Mouse (Mus musculus) limb, embryonic 13.5 days (tissue): ENCODE data around the gene Oprl1. TPM values are rescaled to one million over a fixed set of nuclear protein-coding genes. Genes with fewer than 3 reads are reported as not detected.

Experiments used
- ATAC-seq: fragments of 200-750 bp; cut with Nextera tagmentation; 2 replicates; pipeline ENCODE4 v1.8.0; 2017; ENCODE audit warnings: low read depth, moderate number of reproducible peaks, moderate TSS enrichment; ENCODE audit not compliant: low FRiP score
- H3K27ac ChIP-seq: fragments of 300-500 bp; sonication (generic); 2 replicates; pipeline ENCODE4 v1.5.1; 2015; ENCODE audit warnings: inconsistent platforms, mild to moderate bottlenecking, moderate library complexity
- H3K27me3 ChIP-seq: fragments of 300-500 bp; sonication (generic); 2 replicates; pipeline ENCODE4 v1.6.1; 2015; ENCODE audit warnings: mild to moderate bottlenecking, inconsistent platforms
- H3K36me3 ChIP-seq: fragments of 300-500 bp; sonication (generic); 2 replicates; pipeline ENCODE4 v1.6.1; 2015; ENCODE audit warnings: inconsistent platforms, mild to moderate bottlenecking, moderate library complexity
- H3K4me1 ChIP-seq: fragments of 300-500 bp; sonication (generic); 2 replicates; pipeline ENCODE4 v1.6.1; 2015; ENCODE audit warnings: inconsistent platforms
- H3K4me2 ChIP-seq: fragments of 300-500 bp; sonication (generic); replicated peaks from 2 replicates; pipeline ENCODE4 v1.6.1; 2015; ENCODE audit warnings: inconsistent platforms, mild to moderate bottlenecking, moderate library complexity
- H3K4me3 ChIP-seq: fragments of 300-500 bp; sonication (generic); 2 replicates; pipeline ENCODE4 v1.5.1; 2015; ENCODE audit warnings: moderate library complexity, mild to moderate bottlenecking, inconsistent platforms
- H3K9ac ChIP-seq: fragments of 300-500 bp; sonication (generic); 2 replicates; pipeline ENCODE4 v1.6.1; 2015; ENCODE audit warnings: mild to moderate bottlenecking, inconsistent platforms
- H3K9me3 ChIP-seq: fragments of 300-500 bp; sonication (generic); 2 replicates; pipeline ENCODE4 v1.6.1; 2016; ENCODE audit warnings: inconsistent platforms
- WGBS: fragments of 180-500 bp; shearing (Covaris S2); methylation state at CpG from one replicate; pipeline ENCODE4 v1.1.7; 2015; 5-methylcytosine and 5-hydroxymethylcytosine counted together
- polyA plus RNA-seq: library from polyadenylated mRNA; unstranded; fragments of >200 nt; fragmentation: Nextera tagmentation; extraction: Ambion mirVana; gene quantifications from 2 replicates; pipeline ENCODE4 v1.2.1, GENCODE M21; 2015

Oprl1 gene
- polyA plus RNA-seq, 1 experiment from 2014 or later, result 1.2 TPM

DNA sequence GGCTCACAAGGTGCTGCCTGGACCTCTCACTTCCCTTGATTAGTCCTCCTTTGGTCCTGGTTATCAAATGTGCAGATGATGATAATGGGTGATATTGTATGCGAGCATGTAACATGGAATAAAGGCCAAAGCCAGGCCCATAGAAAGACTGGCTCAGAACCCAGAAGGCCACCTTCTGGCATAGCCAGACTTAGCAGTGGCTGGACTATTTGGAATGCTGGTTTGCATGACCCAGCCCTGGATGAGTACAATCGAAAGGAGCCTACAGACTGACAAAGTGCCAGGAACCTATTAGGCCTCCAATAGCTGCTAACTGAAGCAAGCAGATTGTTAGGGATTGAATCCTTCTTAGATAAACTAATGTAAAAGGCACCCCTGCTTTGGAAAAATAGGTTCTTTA lies 54.6 kb downstream of the Oprl1 start:
- Histone ChIP-seq H3K9ac (no peak overlapping the region), H3K27me3 (no peaks in the 10 kb centered on the region), H3K4me3 (no peak overlapping the region), H3K9me3 (no peaks in the 10 kb centered on the region), H3K4me2 (no peak overlapping the region), H3K36me3 (no peaks in the 10 kb centered on the region), H3K27ac (no peak overlapping the region), H3K4me1 (no peaks in the 10 kb centered on the region)
- 90% methylated on average over 2 of the region's 2 CpGs for WGBS
- no peak for ATAC-seq

Other genes starting within 250 kb of the Oprl1 start
- 0.08 and 0.18 TPM in 2 replicates for gene Abhd16b, start 221.8 kb upstream of the Oprl1 start, polyA plus RNA-seq
- 162 and 169 TPM in 2 replicates for gene Tpd52l2, start 217.9 kb upstream of the Oprl1 start, polyA plus RNA-seq
- gene Dnajc5, start 194.5 kb upstream of the Oprl1 start, polyA plus RNA-seq, result 101 and 102 TPM in 2 replicates
- 43.5 and 46.2 TPM in 2 replicates for gene Uckl1, start 130.1 kb upstream of the Oprl1 start, polyA plus RNA-seq
- gene Prpf6, start 123.1 kb upstream of the Oprl1 start, polyA plus RNA-seq, result 70.5 and 71.5 TPM in 2 replicates
- 67.2 and 69.4 TPM in 2 replicates for gene Zfp512b, start 122.2 kb upstream of the Oprl1 start, polyA plus RNA-seq
- 7.8 and 8.6 TPM in 2 replicates for gene Samd10, start 115.8 kb upstream of the Oprl1 start, polyA plus RNA-seq
- gene Gm29797, start 58.0 kb upstream of the Oprl1 start, polyA plus RNA-seq, result 0.53 TPM in 1 of 2 replicates, not detected in the other
- 28.5 and 30.0 TPM in 2 replicates for gene Sox18, start 43.4 kb upstream of the Oprl1 start, polyA plus RNA-seq
- gene Tcea2, start 34.7 kb upstream of the Oprl1 start, polyA plus RNA-seq, result 33.3 and 34.3 TPM in 2 replicates
- 79.0 and 82.0 TPM in 2 replicates for gene Rgs19, start 21.0 kb upstream of the Oprl1 start, polyA plus RNA-seq
- gene Lkaaear1, start 16.6 kb upstream of the Oprl1 start, polyA plus RNA-seq, result not detected in 2 replicates
- 0.06 and 0.38 TPM in 2 replicates for gene Myt1, start 48.3 kb downstream of the Oprl1 start, polyA plus RNA-seq
- gene Pcmtd2, start 122.8 kb downstream of the Oprl1 start, polyA plus RNA-seq, result 37.8 and 40.6 TPM in 2 replicates
- gene Polr3k, start 149.3 kb downstream of the Oprl1 start, polyA plus RNA-seq, result 79.5 and 81.3 TPM in 2 replicates